Mouse (Mus musculus): ENCODE data around the gene Gm5737. TPM values are rescaled to one million over a fixed set of nuclear protein-coding genes. Genes with fewer than 3 reads are reported as not detected.
A peak's percentile ranks its signal among the peaks of the same experiment; 100 is the strongest.

Gm5737 gene
- not detected in 2 replicates for polyA plus RNA-seq (2014; fragmentation: Nextera tagmentation; extraction: Ambion mirVana)

DNA sequence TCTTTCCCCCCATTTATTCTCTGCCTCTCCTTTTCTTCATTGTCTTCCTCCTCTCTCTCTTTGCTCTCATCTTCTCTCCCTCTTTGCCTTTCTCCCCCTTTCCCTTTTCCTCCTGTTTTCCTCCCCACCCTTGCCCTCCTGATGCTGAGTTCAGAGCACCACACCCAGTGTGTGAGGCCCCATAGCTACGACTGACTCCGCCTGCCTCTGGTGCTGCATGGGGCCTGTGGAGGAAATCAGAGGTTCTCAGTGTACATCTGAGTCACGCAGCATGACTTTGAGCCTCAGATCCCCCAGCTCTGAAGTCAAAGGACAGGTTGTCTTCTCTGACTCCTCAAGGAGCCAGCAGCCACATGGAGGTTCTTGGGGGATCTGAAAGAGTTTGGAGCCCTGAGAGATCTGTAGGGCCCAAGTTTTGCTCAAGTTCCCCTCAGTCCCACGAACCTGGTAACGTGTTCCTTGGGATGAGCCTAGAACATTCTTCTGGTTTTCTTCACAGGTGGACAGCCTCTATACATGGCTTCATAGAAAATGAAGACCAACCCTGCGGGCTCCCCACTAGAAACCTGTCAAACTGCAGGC is at the start of gene Gm5737:
Gene Gm5737, plus strand, starts transcription at position 532 of the 582 bp plus-strand sequence.
- no peak for DNase-seq (ENCODE audit: low spot score)
- 79% methylated on average over 6 of the region's 6 CpGs for WGBS
- Histone ChIP-seq H3K27ac (replicated peaks; ENCODE audit: low read depth, low read length) (no peak within 1 kb of the TSS), H3K9ac (replicated peaks; ENCODE audit: low read length) (no peak within 1 kb of the TSS), H3K4me2 (ENCODE audit: low read depth, low read length) (no peak within 1 kb of the TSS), H3K36me3 (replicated peaks; ENCODE audit: control insufficient read depth, insufficient read depth, low read depth, low read length) (no peaks in the 10 kb centered on the region), H3K27me3 (ENCODE audit: control insufficient read depth, insufficient read depth, low read length) (peaks cover 3% of the 10 kb centered on the region; the same call in 1 of the 2 replicates), H3K4me1 (ENCODE audit: control insufficient read depth, insufficient read depth, low read length) (no peaks in the 10 kb centered on the region), H3K9me3 (replicated peaks; ENCODE audit: control insufficient read depth, low read length) (no peaks in the 10 kb centered on the region), H3K4me3 (ENCODE audit: low read depth, low read length) (no peak within 1 kb of the TSS)
- no peak for ATAC-seq (replicated peaks; ENCODE audit: insufficient number of reproducible peaks, low FRiP score, low TSS enrichment, low read depth)

DNA sequence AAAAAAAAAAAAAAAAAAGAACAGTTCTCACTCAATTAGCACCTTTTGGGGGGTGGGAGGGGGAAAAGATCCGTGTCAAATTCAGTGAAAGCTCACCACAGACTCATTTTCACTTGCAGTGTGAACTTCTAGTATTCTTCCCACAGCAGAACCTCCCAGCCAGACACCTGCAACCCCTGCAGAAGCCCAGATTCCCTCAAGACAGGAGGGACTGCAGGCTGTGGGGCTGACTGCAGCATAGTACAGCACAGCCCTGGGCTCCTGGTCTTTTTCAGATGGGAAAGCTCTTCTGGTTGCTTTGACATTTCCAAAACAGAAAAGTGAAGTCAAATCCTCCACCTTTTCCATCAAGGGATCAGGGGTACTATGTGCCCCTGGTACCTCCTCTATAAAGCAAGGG is 44.8 kb upstream of the Gm5737 start:
- WGBS: 0% methylated on average over 1 of the region's 1 CpGs
- ATAC-seq (replicated peaks; ENCODE audit: insufficient number of reproducible peaks, low FRiP score, low TSS enrichment, low read depth): no peak
- Histone ChIP-seq H3K4me1 (ENCODE audit: control insufficient read depth, insufficient read depth, low read length) (no peaks in the 10 kb centered on the region), H3K27me3 (ENCODE audit: control insufficient read depth, insufficient read depth, low read length) (no peaks in the 10 kb centered on the region), H3K9me3 (replicated peaks; ENCODE audit: control insufficient read depth, low read length) (no peaks in the 10 kb centered on the region), H3K4me2 (ENCODE audit: low read depth, low read length) (no peak overlapping the region), H3K36me3 (replicated peaks; ENCODE audit: control insufficient read depth, insufficient read depth, low read depth, low read length) (no peaks in the 10 kb centered on the region), H3K9ac (replicated peaks; ENCODE audit: low read length) (no peak overlapping the region), H3K27ac (replicated peaks; ENCODE audit: low read depth, low read length) (no peak overlapping the region), H3K4me3 (ENCODE audit: low read depth, low read length) (no peak overlapping the region)
- DNase-seq (ENCODE audit: low spot score): no peak

DNA sequence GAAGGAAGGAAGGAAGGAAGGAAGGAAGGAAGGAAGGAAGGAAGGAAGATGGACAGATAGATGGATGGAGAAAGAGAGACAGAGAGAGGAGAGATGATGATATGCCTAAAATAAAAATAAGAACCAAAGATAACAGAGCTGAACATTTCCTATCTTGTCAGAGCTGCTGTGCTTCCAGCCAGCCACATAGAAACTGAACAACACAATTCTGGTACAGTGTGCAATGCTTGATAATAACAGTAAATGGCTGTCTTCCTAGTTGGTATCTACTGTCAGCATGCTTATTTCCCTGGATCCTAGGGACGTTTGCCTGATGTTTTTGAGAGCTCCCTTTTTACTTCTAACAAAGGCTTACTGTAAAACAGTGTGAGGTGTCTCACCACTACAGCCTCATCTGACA is 40.8 kb upstream of the Gm5737 start:
- Histone ChIP-seq H3K4me2 (ENCODE audit: low read depth, low read length) (no peak overlapping the region), H3K36me3 (replicated peaks; ENCODE audit: control insufficient read depth, insufficient read depth, low read depth, low read length) (no peaks in the 10 kb centered on the region), H3K27ac (replicated peaks; ENCODE audit: low read depth, low read length) (no peak overlapping the region), H3K27me3 (ENCODE audit: control insufficient read depth, insufficient read depth, low read length) (no peaks in the 10 kb centered on the region), H3K4me3 (ENCODE audit: low read depth, low read length) (no peak overlapping the region), H3K9me3 (replicated peaks; ENCODE audit: control insufficient read depth, low read length) (no peaks in the 10 kb centered on the region), H3K9ac (replicated peaks; ENCODE audit: low read length) (no peak overlapping the region), H3K4me1 (ENCODE audit: control insufficient read depth, insufficient read depth, low read length) (no peaks in the 10 kb centered on the region)
- no peak for ATAC-seq (replicated peaks; ENCODE audit: insufficient number of reproducible peaks, low FRiP score, low TSS enrichment, low read depth)
- 61% methylated on average over 1 of the region's 1 CpGs for WGBS
- no peak for DNase-seq (ENCODE audit: low spot score)

DNA sequence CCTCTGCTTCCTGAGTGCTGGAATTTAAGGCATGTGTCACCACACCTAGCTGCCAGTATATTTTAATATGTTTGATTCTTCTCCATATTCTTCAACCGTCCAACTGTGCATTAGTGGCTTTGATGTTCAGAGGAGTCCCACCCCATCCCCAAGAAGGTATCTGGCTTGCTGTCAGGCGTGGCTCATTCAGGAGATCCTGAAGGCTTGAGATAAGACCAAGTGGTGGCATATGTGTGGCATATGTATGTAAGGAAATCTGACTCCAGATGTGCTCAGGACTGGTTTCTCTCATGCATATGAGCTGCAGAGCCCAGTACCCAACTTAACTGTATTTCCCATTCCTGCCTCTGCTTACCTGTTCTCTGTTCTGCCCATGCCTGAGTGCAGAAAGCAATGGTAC is 34.2 kb upstream of the Gm5737 start:
- H3K27ac ChIP-seq (replicated peaks; ENCODE audit: low read depth, low read length): no peak overlapping the region
- H3K4me3 ChIP-seq (ENCODE audit: low read depth, low read length): no peak overlapping the region
- ATAC-seq (replicated peaks; ENCODE audit: insufficient number of reproducible peaks, low FRiP score, low TSS enrichment, low read depth) (no peak), DNase-seq (ENCODE audit: low spot score) (no peak)
- H3K4me2 ChIP-seq (ENCODE audit: low read depth, low read length): no peak overlapping the region
- no peaks in the 10 kb centered on the region for H3K4me1 ChIP-seq (ENCODE audit: control insufficient read depth, insufficient read depth, low read length)
- no peak overlapping the region for H3K9ac ChIP-seq (replicated peaks; ENCODE audit: low read length)
- no peaks in the 10 kb centered on the region for H3K36me3 ChIP-seq (replicated peaks; ENCODE audit: control insufficient read depth, insufficient read depth, low read depth, low read length)
- H3K27me3 ChIP-seq (ENCODE audit: control insufficient read depth, insufficient read depth, low read length): no peaks in the 10 kb centered on the region
- no peaks in the 10 kb centered on the region for H3K9me3 ChIP-seq (replicated peaks; ENCODE audit: control insufficient read depth, low read length)
- 73% methylated on average over 2 of the region's 2 CpGs for WGBS

DNA sequence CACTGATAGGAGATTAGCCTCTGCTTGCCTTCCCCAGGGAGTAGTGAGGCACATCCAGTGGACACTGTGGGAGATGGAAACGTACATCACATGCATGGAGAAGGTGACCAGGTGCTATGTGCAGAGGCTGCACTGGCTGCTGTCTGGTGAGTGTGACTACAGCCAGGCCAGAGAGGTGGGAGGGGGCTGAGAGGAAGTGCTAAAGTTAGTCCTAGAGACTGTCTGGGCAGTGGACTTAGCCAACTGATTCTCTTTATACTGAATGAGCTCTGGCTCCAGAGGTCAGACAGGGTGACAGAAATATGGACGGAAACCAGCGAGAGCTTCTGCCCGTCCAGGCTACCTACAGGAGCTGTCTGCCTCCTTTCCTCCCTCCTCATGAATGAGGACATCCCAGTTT is 16.6 kb upstream of the Gm5737 start:
- Histone ChIP-seq H3K27me3 (ENCODE audit: control insufficient read depth, insufficient read depth, low read length) (no peaks in the 10 kb centered on the region), H3K4me1 (ENCODE audit: control insufficient read depth, insufficient read depth, low read length) (no peaks in the 10 kb centered on the region), H3K27ac (replicated peaks; ENCODE audit: low read depth, low read length) (no peak overlapping the region), H3K9ac (replicated peaks; ENCODE audit: low read length) (no peak overlapping the region), H3K4me3 (ENCODE audit: low read depth, low read length) (no peak overlapping the region), H3K36me3 (replicated peaks; ENCODE audit: control insufficient read depth, insufficient read depth, low read depth, low read length) (no peaks in the 10 kb centered on the region), H3K9me3 (replicated peaks; ENCODE audit: control insufficient read depth, low read length) (no peaks in the 10 kb centered on the region), H3K4me2 (ENCODE audit: low read depth, low read length) (no peak overlapping the region)
- 78% methylated on average over 4 of the region's 4 CpGs for whole genome bisulfite sequencing
- ATAC-seq (replicated peaks; ENCODE audit: insufficient number of reproducible peaks, low FRiP score, low TSS enrichment, low read depth) (no peak), DNase-seq (ENCODE audit: low spot score) (no peak)

DNA sequence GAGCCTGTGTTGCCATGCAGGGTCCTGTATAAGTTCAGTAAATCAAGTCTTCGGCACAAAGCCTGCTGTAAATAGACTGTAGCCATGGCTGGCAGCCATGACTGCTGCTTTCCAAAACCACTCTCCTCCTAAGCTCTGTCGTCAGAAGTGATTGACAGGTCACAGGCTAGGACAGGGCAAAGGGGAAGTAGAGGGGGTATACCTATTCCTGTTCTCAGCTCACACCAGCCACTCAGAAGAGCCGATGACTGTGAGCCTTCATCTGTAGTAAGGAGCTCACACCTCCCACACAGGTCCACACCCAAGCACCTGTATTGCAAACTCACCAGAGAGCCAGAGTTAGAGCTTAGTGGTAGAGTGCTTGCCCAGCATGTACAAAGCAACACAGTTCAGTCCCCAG is 15.8 kb upstream of the Gm5737 start:
- no peak overlapping the region for H3K27ac ChIP-seq (replicated peaks; ENCODE audit: low read depth, low read length)
- DNase-seq (ENCODE audit: low spot score) (no peak), ATAC-seq (replicated peaks; ENCODE audit: insufficient number of reproducible peaks, low FRiP score, low TSS enrichment, low read depth) (peak; percentile 56; the same call in 1 of the 2 replicates)
- H3K9ac ChIP-seq (replicated peaks; ENCODE audit: low read length): no peak overlapping the region
- H3K36me3 ChIP-seq (replicated peaks; ENCODE audit: control insufficient read depth, insufficient read depth, low read depth, low read length): no peaks in the 10 kb centered on the region
- no peaks in the 10 kb centered on the region for H3K9me3 ChIP-seq (replicated peaks; ENCODE audit: control insufficient read depth, low read length)
- H3K4me2 ChIP-seq (ENCODE audit: low read depth, low read length): no peak overlapping the region
- no peaks in the 10 kb centered on the region for H3K4me1 ChIP-seq (ENCODE audit: control insufficient read depth, insufficient read depth, low read length)
- H3K27me3 ChIP-seq (ENCODE audit: control insufficient read depth, insufficient read depth, low read length): no peaks in the 10 kb centered on the region
- H3K4me3 ChIP-seq (ENCODE audit: low read depth, low read length): no peak overlapping the region
- 73% methylated on average over 3 of the region's 3 CpGs for WGBS

DNA sequence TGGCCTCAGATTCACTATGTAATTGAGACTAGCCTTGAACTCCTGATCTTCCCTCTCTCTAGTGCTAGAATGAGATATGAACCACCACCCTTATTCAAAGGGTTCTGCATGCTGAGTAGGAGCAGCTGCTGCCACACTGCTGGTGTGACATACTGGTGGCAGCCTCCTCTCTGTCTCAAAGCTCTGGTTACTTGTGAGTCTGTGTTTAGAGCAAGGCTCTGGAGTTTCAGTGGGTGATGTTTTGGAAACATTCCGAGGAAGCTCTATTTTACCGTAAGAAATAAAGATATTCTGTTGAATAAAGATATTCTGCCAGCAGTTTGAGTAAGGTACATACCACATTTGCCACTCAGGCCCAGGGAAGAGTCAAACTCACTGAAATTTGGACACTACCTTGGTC is 8.9 kb upstream of the Gm5737 start:
- H3K4me3 ChIP-seq (ENCODE audit: low read depth, low read length): no peak overlapping the region
- H3K9me3 ChIP-seq (replicated peaks; ENCODE audit: control insufficient read depth, low read length): no peaks in the 10 kb centered on the region
- 80% methylated on average over 2 of the region's 2 CpGs for WGBS
- no peaks in the 10 kb centered on the region for H3K27me3 ChIP-seq (ENCODE audit: control insufficient read depth, insufficient read depth, low read length)
- DNase-seq (ENCODE audit: low spot score) (no peak), ATAC-seq (replicated peaks; ENCODE audit: insufficient number of reproducible peaks, low FRiP score, low TSS enrichment, low read depth) (no peak)
- no peak overlapping the region for H3K9ac ChIP-seq (replicated peaks; ENCODE audit: low read length)
- no peaks in the 10 kb centered on the region for H3K4me1 ChIP-seq (ENCODE audit: control insufficient read depth, insufficient read depth, low read length)
- no peak overlapping the region for H3K27ac ChIP-seq (replicated peaks; ENCODE audit: low read depth, low read length)
- H3K36me3 ChIP-seq (replicated peaks; ENCODE audit: control insufficient read depth, insufficient read depth, low read depth, low read length): no peaks in the 10 kb centered on the region
- no peak overlapping the region for H3K4me2 ChIP-seq (ENCODE audit: low read depth, low read length)

DNA sequence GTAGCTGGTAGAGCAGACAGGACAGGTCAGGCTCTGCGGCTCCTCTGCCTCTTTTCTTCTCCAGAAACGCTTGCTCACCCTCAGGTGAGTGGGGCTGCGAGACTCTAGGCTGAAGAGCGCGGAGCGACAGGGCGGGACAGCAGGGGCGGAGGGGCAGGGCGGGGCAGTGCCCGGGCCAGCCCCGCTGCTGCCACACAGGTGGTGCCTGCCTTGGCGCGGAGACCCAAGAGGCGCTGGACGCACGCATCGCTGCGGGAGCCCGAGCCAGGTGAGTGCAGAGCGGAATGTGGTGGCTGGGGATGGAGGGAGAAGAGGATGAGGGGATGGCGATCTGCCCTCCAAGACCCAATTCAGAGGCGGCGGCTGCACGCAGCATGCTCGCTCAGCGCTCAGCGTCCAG is 2.5 kb upstream of the Gm5737 start:
- H3K4me2 ChIP-seq (ENCODE audit: low read depth, low read length): peak overlapping the region; percentile 55
- no peaks in the 10 kb centered on the region for H3K9me3 ChIP-seq (replicated peaks; ENCODE audit: control insufficient read depth, low read length)
- peak overlapping the region; percentile 48; the same call in 1 of the 2 replicates for H3K9ac ChIP-seq (replicated peaks; ENCODE audit: low read length)
- DNase-seq (ENCODE audit: low spot score) (no peak), ATAC-seq (replicated peaks; ENCODE audit: insufficient number of reproducible peaks, low FRiP score, low TSS enrichment, low read depth) (0 out of 2 replicates have a peak, but pooled peaks have one; percentile 31)
- no peak overlapping the region for H3K27ac ChIP-seq (replicated peaks; ENCODE audit: low read depth, low read length)
- WGBS: 3% methylated on average over 27 of the region's 27 CpGs
- peak overlapping the region; percentile 19; the same call in 1 of the 2 replicates for H3K4me3 ChIP-seq (ENCODE audit: low read depth, low read length)
- no peaks in the 10 kb centered on the region for H3K4me1 ChIP-seq (ENCODE audit: control insufficient read depth, insufficient read depth, low read length)
- no peaks in the 10 kb centered on the region for H3K36me3 ChIP-seq (replicated peaks; ENCODE audit: control insufficient read depth, insufficient read depth, low read depth, low read length)
- H3K27me3 ChIP-seq (ENCODE audit: control insufficient read depth, insufficient read depth, low read length): peaks cover 3% of the 10 kb centered on the region; the same call in 1 of the 2 replicates
